Mouse (Mus musculus) stomach, embryonic 15.5 days (tissue): ENCODE data around the gene Olfr401. TPM values are rescaled to one million over a fixed set of nuclear protein-coding genes. Genes with fewer than 3 reads are reported as not detected.
"Not testable (repeated sequence)": the region's sequence is repeated elsewhere in the genome, so short reads cannot be mapped to it uniquely, and the experiment has no call there.

Experiments
- ATAC-seq: fragments of 200-750 bp; cut with Nextera tagmentation; 2 replicates; pipeline ENCODE4 v1.8.0; 2017; ENCODE audit warnings: low read depth, moderate number of reproducible peaks, moderate TSS enrichment; ENCODE audit not compliant: insufficient read depth, low FRiP score
- H3K27ac ChIP-seq: fragments of 300-500 bp; sonication (generic); 2 replicates; pipeline ENCODE4 v1.5.1; 2015; ENCODE audit warnings: mild to moderate bottlenecking, inconsistent platforms
- H3K27me3 ChIP-seq: fragments of 300-500 bp; sonication (generic); replicated peaks from 2 replicates; pipeline ENCODE4 v1.6.1; 2015; ENCODE audit warnings: inconsistent platforms
- H3K36me3 ChIP-seq: fragments of 300-500 bp; sonication (generic); 2 replicates; pipeline ENCODE4 v1.6.1; 2015; ENCODE audit warnings: inconsistent platforms
- H3K4me1 ChIP-seq: fragments of 300-500 bp; sonication (generic); 2 replicates; pipeline ENCODE4 v1.6.1; 2015; ENCODE audit warnings: inconsistent platforms
- H3K4me2 ChIP-seq: fragments of 300-500 bp; sonication (generic); 2 replicates; pipeline ENCODE4 v1.6.1; 2015; ENCODE audit warnings: mild to moderate bottlenecking, inconsistent platforms
- H3K4me3 ChIP-seq: fragments of 300-500 bp; sonication (generic); replicated peaks from 2 replicates; pipeline ENCODE4 v1.5.1; 2015; ENCODE audit warnings: inconsistent platforms
- H3K9ac ChIP-seq: fragments of 300-500 bp; sonication (generic); 2 replicates; pipeline ENCODE4 v1.6.1; 2015; ENCODE audit warnings: inconsistent platforms
- H3K9me3 ChIP-seq: fragments of 300-500 bp; sonication (generic); 2 replicates; pipeline ENCODE4 v1.6.1; 2016; ENCODE audit warnings: inconsistent platforms
- WGBS: fragments of 180-500 bp; shearing (Covaris S2); methylation state at CpG from one replicate; pipeline ENCODE4 v1.1.7; 2015; 5-methylcytosine and 5-hydroxymethylcytosine counted together
- polyA plus RNA-seq: library from polyadenylated mRNA; unstranded; fragments of >200 nt; fragmentation: Nextera tagmentation; extraction: Ambion mirVana; gene quantifications from 2 replicates; pipeline ENCODE4 v1.2.1, GENCODE M21; 2015

Gene Olfr401
- polyA plus RNA-seq = not detected in 2 replicates

GRCm38 (mm10) chr11:74113412-74113811 lies at the start of gene Olfr401:
Gene Olfr401, plus strand, starts transcription at chr11:74113712.
- H3K9me3 ChIP-seq = no peaks in the 10 kb centered on the region
- H3K4me3 ChIP-seq = no peak within 1 kb of the TSS
- no peak for ATAC-seq
- H3K4me1 ChIP-seq = no peaks in the 10 kb centered on the region
- no peaks in the 10 kb centered on the region for H3K27me3 ChIP-seq
- no peak within 1 kb of the TSS for H3K27ac ChIP-seq
- H3K4me2 ChIP-seq = no peak within 1 kb of the TSS
- H3K36me3 ChIP-seq = no peaks in the 10 kb centered on the region
- H3K9ac ChIP-seq = no peak within 1 kb of the TSS

DNA sequence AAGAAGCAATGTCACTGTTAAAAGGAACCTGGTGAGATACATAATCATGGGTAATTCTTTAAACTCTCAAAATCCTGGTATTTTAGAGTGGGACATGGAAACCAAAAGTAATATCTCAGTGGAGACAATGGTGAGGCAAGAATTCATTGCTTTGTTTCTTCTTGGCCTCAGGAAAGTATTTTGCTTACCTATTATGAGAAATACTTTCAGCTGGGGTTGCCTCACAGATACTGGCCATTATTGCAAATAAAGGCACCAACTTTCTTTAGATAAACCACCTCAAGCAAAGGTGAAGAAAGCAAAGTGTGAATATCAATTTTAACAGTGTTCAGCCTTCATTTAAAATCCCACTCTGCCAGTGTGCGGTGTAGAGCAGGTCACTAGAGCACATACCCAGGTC lies 43.9 kb upstream of the Olfr401 start, which contains the start of gene Zfp616:
Gene Zfp616 (plus strand): TSS at position 301 of the 400 bp plus-strand sequence.
- Histone ChIP-seq H3K9ac (no peak within 1 kb of the TSS), H3K27me3 (no peaks in the 10 kb centered on the region), H3K9me3 (no peaks in the 10 kb centered on the region), H3K4me3 (no peak within 1 kb of the TSS), H3K4me1 (no peaks in the 10 kb centered on the region), H3K4me2 (no peak within 1 kb of the TSS), H3K36me3 (no peaks in the 10 kb centered on the region), H3K27ac (no peak within 1 kb of the TSS)
- ATAC-seq = no peak
- WGBS = 87% methylated on average over 1 of the region's 1 CpGs

- 72% methylated on average over 2 of the region's 2 CpGs for WGBS
Measured at GRCm38 (mm10) chr11:74100724-74101123, 12.8 kb upstream of the Olfr401 start.

DNA sequence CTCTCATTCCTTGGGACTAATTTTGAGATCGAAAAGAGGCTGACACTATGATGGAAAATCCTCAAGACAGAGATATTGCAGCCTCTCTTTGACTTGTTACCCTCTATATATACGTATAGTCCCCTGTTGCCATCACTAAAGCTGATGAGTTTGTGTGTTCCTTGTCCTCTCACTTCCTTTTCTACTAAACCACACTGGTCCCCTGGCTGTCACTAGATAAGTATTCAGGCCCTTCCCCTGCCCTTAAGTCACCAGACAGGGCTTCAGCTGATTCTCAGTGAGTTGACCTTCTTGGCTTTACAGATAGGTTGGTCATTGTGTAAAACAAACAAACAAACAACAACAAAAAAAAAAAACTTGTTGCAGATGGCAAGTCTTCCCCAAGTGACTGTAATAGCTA lies 12.0 kb upstream of the Olfr401 start:
- 49% methylated on average over 2 of the region's 2 CpGs for WGBS
- no peaks in the 10 kb centered on the region for H3K4me1 ChIP-seq
- no peaks in the 10 kb centered on the region for H3K36me3 ChIP-seq
- no peak overlapping the region for H3K4me3 ChIP-seq
- no peaks in the 10 kb centered on the region for H3K9me3 ChIP-seq
- H3K27ac ChIP-seq = no peak overlapping the region
- no peak overlapping the region for H3K4me2 ChIP-seq
- H3K27me3 ChIP-seq = no peaks in the 10 kb centered on the region
- H3K9ac ChIP-seq = no peak overlapping the region
- no peak for ATAC-seq

More at GRCm38 (mm10) chr11:74100724-74101123, 12.8 kb upstream of the Olfr401 start:
- no peak for ATAC-seq
- no peak overlapping the region for H3K9ac ChIP-seq
- no peak overlapping the region for H3K4me2 ChIP-seq
- H3K27me3 ChIP-seq = no peaks in the 10 kb centered on the region
- H3K36me3 ChIP-seq = no peaks in the 10 kb centered on the region
- H3K4me1 ChIP-seq = no peaks in the 10 kb centered on the region
- no peak overlapping the region for H3K4me3 ChIP-seq
- no peaks in the 10 kb centered on the region for H3K9me3 ChIP-seq
- H3K27ac ChIP-seq = no peak overlapping the region

DNA sequence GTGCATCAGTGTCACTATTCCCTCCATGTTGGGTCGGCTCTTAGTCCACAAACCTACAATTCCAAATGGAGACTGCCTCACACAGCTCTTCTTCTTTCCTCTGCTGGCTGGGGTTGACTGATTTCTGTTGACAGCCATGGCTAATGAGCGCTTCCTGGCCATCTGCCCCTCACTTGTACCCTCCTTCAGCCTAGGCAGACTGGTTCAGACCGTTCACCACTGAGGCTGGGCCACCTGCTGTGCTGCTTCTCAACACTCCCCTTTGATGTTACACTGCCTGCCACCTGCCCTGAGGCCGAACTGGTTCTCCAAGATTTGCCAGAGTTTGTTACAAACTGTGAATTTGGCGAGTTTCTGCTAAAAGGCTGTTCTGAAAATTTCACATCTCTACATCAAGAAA lies 8.4 kb upstream of the Olfr401 start:
- no peak overlapping the region for H3K27ac ChIP-seq
- H3K4me2 ChIP-seq = no peak overlapping the region
- 26% methylated on average over 5 of the region's 5 CpGs for WGBS
- H3K27me3 ChIP-seq = no peaks in the 10 kb centered on the region
- no peak for ATAC-seq
- no peaks in the 10 kb centered on the region for H3K9me3 ChIP-seq
- H3K9ac ChIP-seq = no peak overlapping the region
- H3K36me3 ChIP-seq = no peaks in the 10 kb centered on the region
- no peak overlapping the region for H3K4me3 ChIP-seq
- H3K4me1 ChIP-seq = no peaks in the 10 kb centered on the region

DNA sequence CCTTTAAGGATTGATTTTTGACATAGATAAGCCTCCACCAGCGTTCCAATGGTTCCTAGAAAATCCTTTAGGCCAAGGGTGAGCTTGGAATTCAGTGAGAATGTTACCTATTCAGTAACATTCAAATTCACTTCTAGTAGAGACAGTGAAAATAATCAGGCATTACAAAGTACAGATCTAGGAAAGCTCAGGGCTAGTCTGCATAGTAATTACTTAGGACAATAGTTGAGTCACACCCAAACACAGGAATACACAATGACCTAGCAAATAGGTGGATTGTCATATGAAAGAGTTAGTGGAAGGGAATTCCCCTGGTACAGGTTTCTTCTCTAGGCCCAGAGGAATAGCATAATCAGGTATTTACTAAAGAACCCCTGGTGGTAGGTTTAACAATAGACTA lies 26.5 kb downstream of the Olfr401 start:
- H3K4me2 ChIP-seq, H3K9me3 ChIP-seq, H3K36me3 ChIP-seq, H3K4me1 ChIP-seq, H3K27ac ChIP-seq, H3K27me3 ChIP-seq, H3K4me3 ChIP-seq, ATAC-seq, H3K9ac ChIP-seq: not testable (repeated sequence)
- 25% methylated on average over 1 of the region's 1 CpGs for WGBS

- Histone ChIP-seq H3K27me3 (no peaks in the 10 kb centered on the region), H3K4me3 (no peak overlapping the region), H3K9me3 (0 out of 2 replicates have a peak, but pooled peaks cover 2% of the 10 kb centered on the region), H3K9ac (no peak overlapping the region), H3K27ac (no peak overlapping the region), H3K4me1 (no peaks in the 10 kb centered on the region), H3K4me2 (no peak overlapping the region), H3K36me3 (no peaks in the 10 kb centered on the region)
- no peak for ATAC-seq
Measured at GRCm38 (mm10) chr11:74145866-74146265, 32.4 kb downstream of the Olfr401 start.

DNA sequence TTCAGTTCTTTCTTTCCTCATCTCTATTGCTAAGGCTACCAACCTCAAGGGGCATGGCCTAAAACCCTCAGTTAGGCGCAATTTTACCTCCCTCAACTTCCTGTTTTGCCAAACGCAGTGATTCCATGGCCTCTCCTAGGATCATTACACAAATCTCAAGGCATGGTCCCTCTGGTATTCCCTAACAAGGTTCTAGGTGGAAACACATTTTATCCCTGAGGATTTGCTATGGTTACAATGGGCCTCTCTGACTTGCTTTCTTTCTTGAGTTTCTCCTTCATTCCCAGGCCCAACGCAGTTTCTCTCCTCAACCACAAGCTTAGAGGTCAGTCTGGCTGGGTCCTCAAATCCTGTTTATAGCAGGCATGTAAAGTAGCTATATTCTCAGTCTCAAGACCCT lies 39.7 kb downstream of the Olfr401 start, which contains the start of gene Olfr402:
Gene Olfr402 (plus strand): TSS at position 301 of the 400 bp plus-strand sequence.
- Histone ChIP-seq H3K9ac (no peak within 1 kb of the TSS), H3K36me3 (no peaks in the 10 kb centered on the region), H3K4me3 (no peak within 1 kb of the TSS), H3K4me2 (no peak within 1 kb of the TSS), H3K27ac (no peak within 1 kb of the TSS), H3K4me1 (no peaks in the 10 kb centered on the region), H3K9me3 (no peaks in the 10 kb centered on the region), H3K27me3 (no peaks in the 10 kb centered on the region)
- no peak for ATAC-seq
- 69% methylated on average over 3 of the region's 3 CpGs for WGBS

- no peaks in the 10 kb centered on the region for H3K9me3 ChIP-seq
- no peaks in the 10 kb centered on the region for H3K36me3 ChIP-seq
- H3K4me1 ChIP-seq = no peaks in the 10 kb centered on the region
- no peak overlapping the region for H3K27ac ChIP-seq
- H3K4me2 ChIP-seq = no peak overlapping the region
- no peak overlapping the region for H3K4me3 ChIP-seq
- no peak overlapping the region for H3K9ac ChIP-seq
- no peaks in the 10 kb centered on the region for H3K27me3 ChIP-seq
- no peak for ATAC-seq
Measured at GRCm38 (mm10) chr11:74168771-74169170, 55.3 kb downstream of the Olfr401 start.

Other genes with a start within 250 kb of the Olfr401 start
- not detected in 2 replicates for gene Olfr394, start 222.9 kb upstream of the Olfr401 start, polyA plus RNA-seq
- gene Olfr395, start 204.4 kb upstream of the Olfr401 start, polyA plus RNA-seq = not detected in 2 replicates
- not detected in 2 replicates for gene Olfr23, start 177.0 kb upstream of the Olfr401 start, polyA plus RNA-seq
- gene Olfr397, start 152.9 kb upstream of the Olfr401 start, polyA plus RNA-seq = not detected in 2 replicates
- not detected in 2 replicates for gene Olfr398, start 123.3 kb upstream of the Olfr401 start, polyA plus RNA-seq
- gene Olfr139, start 57.2 kb upstream of the Olfr401 start, polyA plus RNA-seq = not detected in 2 replicates
- not detected in 2 replicates for gene Olfr399, start 57.1 kb upstream of the Olfr401 start, polyA plus RNA-seq
- not detected in 2 replicates for gene Zfp616, start 43.8 kb upstream of the Olfr401 start, polyA plus RNA-seq
- not detected in 2 replicates for gene Olfr402, start 39.8 kb downstream of the Olfr401 start, polyA plus RNA-seq
- not detected in 2 replicates for gene Olfr403, start 72.5 kb downstream of the Olfr401 start, polyA plus RNA-seq
- not detected in 2 replicates for gene Olfr43, start 97.7 kb downstream of the Olfr401 start, polyA plus RNA-seq
- not detected in 2 replicates for gene Olfr406, start 146.1 kb downstream of the Olfr401 start, polyA plus RNA-seq
- not detected in 2 replicates for gene Olfr59, start 170.0 kb downstream of the Olfr401 start, polyA plus RNA-seq
- gene Olfr410, start 224.3 kb downstream of the Olfr401 start, polyA plus RNA-seq = not detected in 2 replicates
- gene Olfr411, start 238.9 kb downstream of the Olfr401 start, polyA plus RNA-seq = not detected in 2 replicates
- not detected in 2 replicates for gene Olfr412, start 248.4 kb downstream of the Olfr401 start, polyA plus RNA-seq